Mouse (Mus musculus) embryonic facial prominence, embryonic 11.5 days (tissue): Measurements from ENCODE around the gene Trabd2b. TPM values are rescaled to one million over a fixed set of nuclear protein-coding genes. Genes with fewer than 3 reads are reported as not detected.

Experiments
- ATAC-seq: fragments of 200-750 bp; cut with Nextera tagmentation; replicated peaks from 2 replicates; pipeline ENCODE4 v1.8.0; 2017; ENCODE audit warnings: low read depth; ENCODE audit not compliant: insufficient number of reproducible peaks, low FRiP score, low TSS enrichment
- DNase-seq: peaks from one replicate; pipeline ENCODE4 v3.0.0-alpha.2; 2015; ENCODE audit warnings: low spot score
- H3K27ac ChIP-seq: fragments of 300-500 bp; sonication (generic); replicated peaks from 2 replicates; pipeline ENCODE4 v1.5.1; 2014; ENCODE audit warnings: mild to moderate bottlenecking, low read depth, low read length, control low read depth
- H3K27me3 ChIP-seq: fragments of 300-500 bp; sonication (generic); 2 replicates; pipeline ENCODE4 v1.6.1; 2014; ENCODE audit warnings: mild to moderate bottlenecking, low read length, moderate library complexity, mixed read lengths; ENCODE audit not compliant: control insufficient read depth, insufficient read depth
- H3K36me3 ChIP-seq: fragments of 300-500 bp; sonication (generic); replicated peaks from 2 replicates; pipeline ENCODE4 v1.6.1; 2014; ENCODE audit warnings: low read depth, mild to moderate bottlenecking, low read length, moderate library complexity, mixed read lengths; ENCODE audit not compliant: control insufficient read depth, insufficient read depth
- H3K4me1 ChIP-seq: fragments of 300-500 bp; sonication (generic); 2 replicates; pipeline ENCODE4 v1.6.1; 2014; ENCODE audit warnings: low read length, mixed read lengths; ENCODE audit not compliant: control insufficient read depth, insufficient read depth
- H3K4me2 ChIP-seq: fragments of 300-500 bp; sonication (generic); 2 replicates; pipeline ENCODE4 v1.6.1; 2014; ENCODE audit warnings: low read depth, mild to moderate bottlenecking, control low read depth, low read length, moderate library complexity
- H3K4me3 ChIP-seq: fragments of 300-500 bp; sonication (generic); 2 replicates; pipeline ENCODE4 v1.5.1; 2014; ENCODE audit warnings: low read depth, low read length, control low read depth
- H3K9ac ChIP-seq: fragments of 300-500 bp; sonication (generic); replicated peaks from 2 replicates; pipeline ENCODE4 v1.6.1; 2014; ENCODE audit warnings: mild to moderate bottlenecking, control low read depth, low read length
- H3K9me3 ChIP-seq: fragments of 300-500 bp; sonication (generic); replicated peaks from 2 replicates; pipeline ENCODE4 v1.6.1; 2016; ENCODE audit warnings: mild to moderate bottlenecking, low read length, inconsistent platforms, mixed read lengths; ENCODE audit not compliant: control insufficient read depth
- WGBS: fragments of 180-500 bp; shearing (Covaris S2); extraction: QIAGEN DNeasy Blood & Tissue Kit; methylation state at CpG from one replicate; pipeline ENCODE4 v1.1.7; 2014; 5-methylcytosine and 5-hydroxymethylcytosine counted together
- polyA plus RNA-seq: library from polyadenylated mRNA; unstranded; fragments of >200 nt; fragmentation: Nextera tagmentation; extraction: Ambion mirVana; gene quantifications from 2 replicates; pipeline ENCODE4 v1.2.1, GENCODE M21; 2014

Trabd2b gene
- polyA plus RNA-seq, 1 experiment from 2014 or later = 0.65 TPM

GRCm38 (mm10) chr4:114557731-114558130 is 151.2 kb downstream of the Trabd2b start:
- ATAC-seq (no peak), DNase-seq (no peak)
- H3K36me3 ChIP-seq = no peaks in the 10 kb centered on the region
- 43% methylated on average over 6 of the region's 6 CpGs for WGBS
- H3K27me3 ChIP-seq = no peaks in the 10 kb centered on the region
- no peaks in the 10 kb centered on the region for H3K9me3 ChIP-seq
- H3K4me3 ChIP-seq = no peak overlapping the region
- H3K4me2 ChIP-seq = no peak overlapping the region
- no peak overlapping the region for H3K9ac ChIP-seq
- H3K4me1 ChIP-seq = no peaks in the 10 kb centered on the region
- H3K27ac ChIP-seq = no peak overlapping the region

- DNase-seq = no peak
- no peaks in the 10 kb centered on the region for H3K9me3 ChIP-seq
- no peak for ATAC-seq
- H3K27ac ChIP-seq = no peak overlapping the region
- no peaks in the 10 kb centered on the region for H3K27me3 ChIP-seq
- no peaks in the 10 kb centered on the region for H3K4me1 ChIP-seq
- no peaks in the 10 kb centered on the region for H3K36me3 ChIP-seq
- H3K4me2 ChIP-seq = no peak overlapping the region
- H3K9ac ChIP-seq = no peak overlapping the region
- WGBS = 46% methylated on average over 3 of the region's 3 CpGs
- no peak overlapping the region for H3K4me3 ChIP-seq
These were observed 152.0 kb downstream of the Trabd2b start for GRCm38 (mm10) chr4:114558487-114558886.

- Histone ChIP-seq H3K27ac (no peak overlapping the region), H3K4me1 (peaks cover 4% of the 10 kb centered on the region; the same call in 1 of the 2 replicates), H3K36me3 (no peaks in the 10 kb centered on the region), H3K4me3 (no peak overlapping the region), H3K9ac (no peak overlapping the region), H3K9me3 (no peaks in the 10 kb centered on the region), H3K4me2 (no peak overlapping the region), H3K27me3 (no peaks in the 10 kb centered on the region)
- 80% methylated on average over 17 of the region's 17 CpGs for WGBS
- DNase-seq (no peak), ATAC-seq (no peak)
These were observed 154.2 kb downstream of the Trabd2b start for GRCm38 (mm10) chr4:114560638-114561216.

- no peak overlapping the region for H3K9ac ChIP-seq
- 28% methylated on average over 5 of the region's 5 CpGs for WGBS
- peak overlapping the region; percentile 57 for H3K27ac ChIP-seq
- H3K36me3 ChIP-seq = no peaks in the 10 kb centered on the region
- H3K27me3 ChIP-seq = no peaks in the 10 kb centered on the region
- no peak overlapping the region for H3K4me2 ChIP-seq
- H3K4me3 ChIP-seq = no peak overlapping the region
- DNase-seq (peak; percentile 68), ATAC-seq (no peak; the same call in 1 of the 2 replicates)
- peaks cover 9% of the 10 kb centered on the region for H3K4me1 ChIP-seq
- H3K9me3 ChIP-seq = no peaks in the 10 kb centered on the region
These were observed 157.7 kb downstream of the Trabd2b start for GRCm38 (mm10) chr4:114564131-114564695.

- H3K4me3 ChIP-seq = no peak overlapping the region
- H3K27ac ChIP-seq = peak overlapping the region; percentile 10; the same call in 1 of the 2 replicates
- no peaks in the 10 kb centered on the region for H3K36me3 ChIP-seq
- DNase-seq = peak; percentile 86
- peak; percentile 59; the same call in 1 of the 2 replicates for ATAC-seq
- H3K4me2 ChIP-seq = no peak overlapping the region
- 24% methylated on average over 6 of the region's 6 CpGs for WGBS
- no peaks in the 10 kb centered on the region for H3K27me3 ChIP-seq
- H3K9me3 ChIP-seq = no peaks in the 10 kb centered on the region
- H3K4me1 ChIP-seq = peaks cover 9% of the 10 kb centered on the region
- no peak overlapping the region for H3K9ac ChIP-seq
These were observed 161.1 kb downstream of the Trabd2b start for GRCm38 (mm10) chr4:114567594-114567993.

- H3K27ac ChIP-seq = peak overlapping the region; percentile 10; the same call in 1 of the 2 replicates
- WGBS = 61% methylated on average over 1 of the region's 1 CpGs
- H3K4me3 ChIP-seq = no peak overlapping the region
- H3K9me3 ChIP-seq = no peaks in the 10 kb centered on the region
- H3K4me2 ChIP-seq = no peak overlapping the region
- H3K4me1 ChIP-seq = peaks cover 9% of the 10 kb centered on the region
- no peaks in the 10 kb centered on the region for H3K27me3 ChIP-seq
- no peak overlapping the region for H3K9ac ChIP-seq
- no peaks in the 10 kb centered on the region for H3K36me3 ChIP-seq
- ATAC-seq (0 out of 2 replicates have a peak, but pooled peaks have one; percentile 35), DNase-seq (peak; percentile 35)
These were observed 161.6 kb downstream of the Trabd2b start for GRCm38 (mm10) chr4:114568081-114568605.

GRCm38 (mm10) chr4:114578153-114578950 is 171.8 kb downstream of the Trabd2b start:
- no peaks in the 10 kb centered on the region for H3K36me3 ChIP-seq
- DNase-seq = peak; percentile 19
- peaks cover 5% of the 10 kb centered on the region for H3K4me1 ChIP-seq
- no peaks in the 10 kb centered on the region for H3K27me3 ChIP-seq
- H3K4me3 ChIP-seq = no peak overlapping the region
- peak; percentile 80 for ATAC-seq
- H3K27ac ChIP-seq = no peak overlapping the region
- WGBS = 44% methylated on average over 12 of the region's 12 CpGs
- no peak overlapping the region for H3K4me2 ChIP-seq
- no peak overlapping the region for H3K9ac ChIP-seq
- no peaks in the 10 kb centered on the region for H3K9me3 ChIP-seq
